Mouse (Mus musculus) thymus, postnatal 4 days (tissue): ENCODE data around the gene Suclg2.

Source experiments
- DNase-seq: peaks from one replicate; pipeline ENCODE4 v3.0.0; 2021

Gene Suclg2

DNA sequence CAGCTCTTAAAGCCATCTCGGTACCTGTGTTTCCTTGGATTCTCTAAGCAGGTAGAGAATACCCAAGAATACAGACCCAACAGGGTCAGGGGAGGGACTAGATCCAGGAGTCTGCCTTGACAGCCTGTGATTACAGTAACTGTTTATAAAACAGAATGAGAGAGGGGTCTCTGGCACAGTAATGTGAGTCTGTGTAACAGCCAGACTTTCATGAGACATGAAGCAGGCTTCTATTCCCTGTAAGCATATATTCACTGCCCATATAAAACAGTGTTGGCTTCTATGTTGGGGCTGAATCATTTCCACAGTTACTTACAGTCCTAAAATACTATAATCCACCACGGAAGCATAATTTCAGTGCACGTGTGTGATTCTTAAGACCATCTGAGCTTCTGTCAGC lies 19.3 kb downstream of the Suclg2 start:
- no peak for DNase-seq

DNA sequence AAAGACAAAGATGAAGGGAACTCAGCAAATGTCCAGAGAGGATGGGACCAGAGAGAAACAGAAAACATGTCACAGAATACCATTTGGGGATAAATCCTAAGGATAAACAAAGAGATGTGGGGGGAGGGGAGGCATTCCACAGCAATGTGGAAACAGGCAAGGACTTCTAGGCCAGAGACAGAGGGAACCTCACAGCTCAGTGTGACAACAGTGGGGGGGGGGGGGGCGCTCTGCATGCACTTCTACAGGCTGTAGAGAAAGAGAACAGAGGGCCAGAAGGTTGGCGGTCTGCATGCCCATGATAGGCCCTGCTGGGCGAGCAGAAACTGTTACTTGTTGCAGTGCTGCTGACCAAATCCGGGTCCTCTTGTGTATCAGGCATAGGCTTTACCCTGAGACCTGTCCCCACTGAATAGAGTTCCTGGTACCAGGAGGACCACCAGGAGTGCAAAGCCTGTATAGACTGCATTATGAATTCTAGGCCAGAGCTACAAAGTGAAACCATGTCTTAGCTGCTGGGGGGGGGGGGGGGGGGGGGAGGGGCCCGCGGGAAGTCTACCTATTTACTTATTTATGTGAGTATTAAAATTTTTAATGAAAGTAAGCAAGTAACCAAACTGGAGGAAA lies 20.0 kb downstream of the Suclg2 start:
- no peak for DNase-seq

DNA sequence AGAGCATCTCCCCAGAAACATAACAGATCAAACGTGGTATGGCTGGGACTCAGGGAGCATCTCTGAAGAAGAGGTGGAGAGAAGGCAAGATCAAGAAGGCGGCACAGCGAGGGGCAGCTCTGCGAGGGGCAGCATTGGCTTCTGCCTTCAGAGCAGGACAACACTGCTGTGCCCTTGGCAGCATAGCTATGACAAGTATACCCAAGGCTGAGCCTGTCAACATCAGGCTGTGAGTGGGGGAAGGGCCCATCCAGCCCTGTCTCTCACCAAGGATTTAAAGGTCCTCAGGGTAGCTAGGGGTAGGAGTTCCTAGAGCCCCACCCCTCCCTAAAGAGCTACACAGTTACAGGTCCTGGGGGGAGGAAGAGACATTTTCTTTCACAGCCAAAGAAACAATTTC lies 23.7 kb downstream of the Suclg2 start:
- no peak for DNase-seq

DNA sequence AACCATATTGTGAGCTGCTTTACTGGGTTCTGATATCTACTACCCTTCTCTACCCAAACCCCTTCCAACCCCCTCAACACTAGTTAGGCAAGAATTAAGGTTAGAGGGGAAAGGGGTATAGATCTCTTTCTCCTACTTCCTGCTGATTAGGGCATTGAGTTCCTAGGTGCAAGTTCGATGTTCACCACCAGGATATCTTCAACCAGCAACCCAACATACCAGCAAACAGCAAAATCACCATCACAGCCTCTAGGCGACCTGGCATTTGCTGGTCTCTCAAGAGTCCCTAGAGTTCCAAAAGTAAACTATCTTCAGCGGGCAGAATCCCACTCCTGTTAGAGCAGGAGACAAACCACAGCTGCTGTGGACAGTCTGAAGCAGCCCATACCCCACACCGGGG lies 33.4 kb downstream of the Suclg2 start:
- DNase-seq = no peak

DNA sequence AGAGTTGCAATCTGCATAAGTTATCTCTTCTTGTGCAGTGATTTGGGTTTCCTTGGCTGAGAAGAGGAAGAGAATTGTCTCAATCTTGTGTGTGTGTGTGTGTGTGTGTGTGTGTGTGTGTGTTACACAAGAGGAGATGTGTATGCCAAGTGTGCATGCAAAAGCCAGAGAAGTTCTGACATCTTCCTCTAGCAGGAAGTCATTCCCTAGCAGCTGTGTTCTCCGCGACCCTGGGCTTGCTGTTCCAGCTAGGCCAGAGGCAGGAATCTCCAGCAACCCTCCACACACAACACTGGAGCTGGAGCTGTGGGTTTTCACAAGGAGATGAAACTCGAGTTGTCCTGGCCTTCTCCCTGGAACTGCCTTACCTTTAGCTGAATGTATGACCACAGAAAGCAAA lies 38.9 kb downstream of the Suclg2 start:
- DNase-seq = no peak

DNA sequence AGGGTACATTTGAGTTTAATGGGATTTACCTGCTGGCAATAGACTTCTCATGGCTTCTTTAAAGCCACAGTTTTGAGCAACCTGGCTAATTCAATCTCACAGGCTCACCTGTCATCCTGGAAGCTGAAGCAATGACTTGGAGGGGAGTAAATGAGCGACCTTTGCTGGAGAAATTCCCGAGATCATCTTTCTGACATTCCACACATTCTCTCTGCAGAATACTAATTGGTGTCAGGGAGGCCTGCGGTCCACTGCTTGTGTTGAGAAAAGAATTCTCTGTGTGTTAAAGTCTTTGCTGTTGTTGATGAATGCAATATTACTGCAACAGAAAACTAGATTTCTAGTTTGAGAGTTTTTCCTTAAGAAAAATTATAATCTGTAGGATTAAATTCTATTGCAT lies 39.3 kb downstream of the Suclg2 start:
- DNase-seq = no peak

DNA sequence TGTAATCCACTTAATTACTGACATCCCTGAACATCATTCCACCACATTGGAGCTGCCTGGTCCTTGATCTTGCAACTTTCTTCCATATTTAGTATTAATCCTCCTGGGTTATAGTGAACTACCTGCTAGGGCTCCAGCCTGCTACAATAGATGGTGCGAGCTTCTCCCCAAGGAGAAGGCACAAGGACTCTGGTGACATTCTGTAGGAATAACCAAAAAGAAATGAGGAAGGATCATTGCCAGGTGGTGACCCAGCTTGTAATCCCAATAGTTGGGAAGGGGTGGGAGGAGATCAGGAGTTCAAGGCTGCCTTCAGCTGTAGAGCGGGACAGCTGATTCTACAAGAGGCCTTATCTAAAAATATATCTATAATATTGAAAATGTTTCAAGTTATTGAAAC lies 41.6 kb downstream of the Suclg2 start:
- no peak for DNase-seq

DNA sequence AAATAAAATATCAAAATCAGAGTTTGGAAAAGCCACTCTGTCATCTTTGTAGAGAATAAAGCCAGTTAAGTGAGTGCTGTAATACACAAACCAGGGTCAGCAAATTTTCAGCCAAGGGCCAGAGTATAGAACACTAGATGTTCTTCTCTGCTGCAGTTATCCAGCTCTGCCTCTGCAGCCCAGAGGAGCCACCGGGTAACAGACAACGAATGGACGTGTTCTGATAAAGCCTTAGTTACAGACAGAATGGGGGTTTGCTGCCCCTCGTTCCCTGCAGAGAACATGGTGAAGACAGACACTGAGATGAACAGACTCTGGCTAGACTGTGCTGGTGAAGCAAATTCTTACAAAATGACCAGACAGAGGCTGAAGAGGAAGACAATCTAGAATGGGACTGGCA lies 42.2 kb downstream of the Suclg2 start:
- DNase-seq = no peak

DNA sequence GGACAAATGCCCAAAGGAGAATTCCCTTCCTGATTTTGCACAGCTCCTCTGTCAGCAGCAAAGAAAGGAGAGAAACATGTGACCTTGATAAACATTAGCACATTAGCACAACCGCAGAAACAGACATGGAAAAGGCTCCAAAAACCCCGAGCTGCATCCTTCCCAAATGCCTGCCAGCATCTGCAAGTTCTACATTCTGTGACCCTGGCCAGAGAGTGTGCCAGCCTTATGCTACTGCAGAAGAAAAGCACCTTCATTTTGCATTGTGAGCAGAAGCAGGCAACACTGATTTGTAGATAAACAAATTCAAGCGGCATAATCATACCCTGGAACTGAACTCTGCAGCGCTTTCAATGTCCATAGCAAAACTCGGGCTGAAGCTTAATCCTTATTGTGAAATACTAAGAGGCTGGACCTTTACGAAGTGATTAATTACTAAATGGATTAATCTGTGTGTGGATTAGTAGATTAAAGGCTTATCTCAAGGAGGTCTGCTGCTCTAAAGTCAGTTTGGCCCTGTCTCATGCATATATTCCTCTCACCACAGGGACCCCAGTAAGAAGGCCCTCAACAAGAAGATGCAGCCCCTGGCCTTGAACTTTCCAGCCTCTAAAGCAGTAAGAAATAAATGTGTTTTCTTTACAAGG lies 43.4 kb downstream of the Suclg2 start:
- no peak for DNase-seq

DNA sequence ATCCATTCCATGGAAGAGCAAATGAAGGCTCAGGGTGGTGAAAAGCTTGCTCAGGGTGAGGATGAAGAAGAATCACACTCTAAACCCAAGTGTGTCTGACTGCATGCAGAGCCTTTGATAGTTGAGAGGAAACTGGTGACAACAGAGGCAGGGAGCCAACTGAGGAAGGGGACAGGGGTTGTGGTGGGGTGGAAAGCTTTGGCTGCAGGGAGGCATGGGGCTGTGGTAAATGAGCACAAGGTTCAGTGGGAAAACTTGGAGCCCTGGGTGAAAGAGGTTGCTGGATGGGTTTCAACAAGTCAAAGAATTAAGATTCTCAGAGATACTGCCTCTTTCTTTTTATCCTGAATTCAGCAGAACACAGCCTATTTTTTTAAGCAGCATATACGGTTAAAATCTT lies 43.9 kb downstream of the Suclg2 start:
- no peak for DNase-seq

DNA sequence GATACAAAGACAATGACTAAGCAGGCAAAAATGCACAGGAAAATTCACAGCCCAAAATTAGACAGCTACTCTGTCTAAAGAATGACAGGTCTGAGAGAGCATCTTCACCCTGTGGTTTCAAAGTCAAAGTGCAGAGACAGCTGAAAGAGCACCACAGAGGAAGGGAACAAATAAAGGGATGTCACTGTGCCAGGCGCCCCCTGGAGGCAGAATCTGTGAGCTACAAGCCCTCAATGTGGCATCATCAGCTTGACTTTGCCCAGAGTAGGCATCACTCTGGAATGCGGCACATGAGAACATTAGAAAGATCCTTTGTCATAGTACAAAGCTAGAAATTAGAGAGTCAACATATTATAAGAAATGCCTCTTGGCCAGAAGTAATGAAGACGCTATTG lies 49.3 kb downstream of the Suclg2 start:
- peak; percentile 82 for DNase-seq

DNA sequence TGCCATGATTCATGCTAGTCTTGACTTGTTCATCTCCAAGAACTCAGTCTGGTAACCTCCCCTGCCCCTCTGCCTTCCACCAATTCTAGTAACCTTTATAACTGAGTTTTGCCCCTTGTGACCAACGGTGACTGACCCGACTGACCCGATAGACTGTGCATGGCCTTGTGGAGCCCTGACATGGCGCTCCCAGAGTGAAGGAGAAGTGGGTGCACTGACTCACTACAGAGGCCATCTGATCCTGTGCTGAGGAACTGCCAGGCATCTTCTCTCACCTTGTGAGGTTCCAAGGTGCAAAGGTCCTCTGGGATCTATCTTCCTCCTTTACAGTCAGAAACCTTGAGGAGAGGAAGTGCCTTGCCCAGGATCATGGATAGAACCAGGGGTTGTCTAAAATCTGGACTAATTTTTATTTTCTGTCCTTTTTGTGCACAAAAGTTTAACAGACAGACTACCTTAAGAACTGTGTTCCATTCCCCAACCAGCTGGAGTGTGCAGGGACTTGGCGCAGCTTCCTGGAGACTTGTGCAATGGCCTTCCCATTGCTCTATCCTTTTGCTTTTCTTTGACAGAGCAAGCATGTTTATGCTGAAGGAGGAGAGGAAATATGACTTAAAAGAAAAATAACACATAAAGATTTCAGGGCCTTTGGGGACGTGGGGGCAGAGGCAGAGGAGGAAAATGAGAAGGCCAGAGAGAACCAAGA lies 49.8 kb downstream of the Suclg2 start:
- DNase-seq = no peak

DNA sequence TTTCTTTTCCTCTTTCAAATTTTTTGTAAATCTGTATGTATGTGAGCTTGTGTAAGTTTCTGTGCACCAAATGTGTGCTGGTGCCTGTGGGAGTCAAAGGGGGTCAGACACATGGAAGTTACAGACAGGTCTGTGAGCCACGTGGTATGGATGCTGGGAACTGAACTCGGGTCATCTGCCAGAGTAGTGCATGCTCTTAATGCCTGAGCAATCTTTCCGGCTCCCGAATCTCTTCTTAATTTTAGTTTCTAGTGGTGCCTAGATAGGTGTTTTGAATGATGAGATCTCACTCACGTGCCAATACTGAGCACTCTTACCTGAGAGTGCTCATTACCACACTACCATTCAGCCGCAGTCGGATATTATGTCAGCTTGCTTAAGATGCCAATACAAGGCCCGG lies 60.9 kb downstream of the Suclg2 start:
- no peak for DNase-seq

DNA sequence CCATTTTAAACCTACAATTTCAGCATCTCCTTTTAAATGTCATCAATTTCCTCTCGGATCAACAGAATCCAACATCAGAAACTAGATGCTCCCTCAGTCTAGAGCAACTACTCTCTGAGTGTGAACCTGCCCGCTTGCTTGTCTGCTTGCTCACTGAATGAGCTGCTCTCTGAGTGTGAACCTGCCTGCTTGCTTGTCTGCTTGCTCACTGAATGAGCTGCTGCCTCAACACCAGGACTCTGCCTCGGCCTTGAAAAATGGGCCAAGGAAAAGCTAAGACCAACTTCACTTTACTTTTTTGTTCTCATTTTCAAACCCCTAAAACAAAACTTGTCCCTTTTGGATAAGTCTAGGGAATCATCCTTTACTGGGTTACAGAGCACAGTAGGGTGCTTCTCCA lies 64.9 kb downstream of the Suclg2 start:
- no peak for DNase-seq

DNA sequence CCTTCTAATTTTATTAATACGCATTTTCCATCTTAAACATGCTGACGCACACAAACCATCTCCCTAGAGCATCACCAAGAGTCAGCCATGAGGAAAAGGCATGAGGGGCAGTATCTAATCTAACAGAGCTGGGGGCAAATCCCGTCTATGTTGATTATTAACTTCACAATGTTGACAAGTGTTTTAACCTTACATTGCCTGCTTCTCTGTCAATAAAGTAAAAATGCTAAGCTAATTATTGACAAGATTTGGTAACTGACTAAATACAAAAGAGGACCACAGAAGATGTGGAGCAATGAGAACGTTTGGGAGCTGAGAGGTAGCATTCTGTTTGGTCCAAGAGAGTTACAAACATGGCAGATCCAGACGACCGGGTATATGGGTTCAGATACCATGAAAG lies 65.8 kb downstream of the Suclg2 start:
- no peak for DNase-seq

DNA sequence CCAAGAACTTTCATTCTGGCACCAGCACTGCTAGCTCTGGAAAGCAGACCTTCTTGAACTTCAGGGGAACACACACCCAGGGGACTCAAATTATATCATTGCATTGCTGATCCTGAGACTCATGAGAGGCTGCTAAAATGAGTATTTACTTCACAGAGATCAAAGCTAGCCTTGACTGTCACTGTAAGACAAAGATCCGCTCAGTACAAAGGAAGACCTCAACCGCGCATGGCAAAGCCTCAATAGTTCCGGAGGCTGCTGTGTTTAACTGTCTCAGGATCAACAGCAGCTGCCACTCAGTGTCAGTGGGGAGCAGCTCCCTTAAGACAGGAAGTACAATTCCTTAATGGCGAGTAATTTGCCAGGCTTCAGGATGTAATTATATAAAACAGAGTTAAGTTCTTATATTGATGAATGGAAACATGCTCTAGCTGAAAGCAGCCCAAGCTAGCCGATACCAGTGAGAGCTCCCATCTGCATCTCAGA lies 67.2 kb downstream of the Suclg2 start:
- peak; percentile 26 for DNase-seq

DNA sequence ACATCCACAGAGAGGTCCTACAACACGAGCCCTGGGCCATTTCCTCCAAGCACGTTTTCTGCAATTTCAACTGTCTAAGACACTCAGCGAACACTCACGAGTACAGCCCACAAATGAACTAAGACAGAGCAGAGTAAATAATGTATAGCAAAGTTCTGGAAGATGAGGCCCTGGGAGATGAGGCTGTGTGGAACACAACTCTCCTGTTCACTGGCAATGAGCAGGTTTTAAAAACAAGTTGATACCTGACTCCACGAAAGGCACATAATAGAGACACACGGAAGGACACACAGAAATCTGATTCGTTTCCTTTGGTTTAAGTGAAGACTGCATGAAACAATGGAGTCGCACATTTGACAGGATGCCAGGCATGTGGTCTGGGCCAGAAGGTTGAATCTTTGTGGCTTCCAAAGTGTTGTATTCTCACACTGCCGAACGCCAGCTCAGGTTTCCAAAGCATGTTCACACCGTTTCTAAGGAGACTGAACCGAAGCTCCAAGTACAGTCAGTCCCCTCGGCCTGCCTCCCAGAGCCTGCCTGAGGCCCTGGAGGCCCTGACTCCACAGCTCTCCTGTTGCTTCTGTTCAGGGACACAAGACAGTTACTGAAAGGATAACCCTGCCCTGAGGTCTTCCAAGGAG lies 68.4 kb downstream of the Suclg2 start:
- no peak for DNase-seq

DNA sequence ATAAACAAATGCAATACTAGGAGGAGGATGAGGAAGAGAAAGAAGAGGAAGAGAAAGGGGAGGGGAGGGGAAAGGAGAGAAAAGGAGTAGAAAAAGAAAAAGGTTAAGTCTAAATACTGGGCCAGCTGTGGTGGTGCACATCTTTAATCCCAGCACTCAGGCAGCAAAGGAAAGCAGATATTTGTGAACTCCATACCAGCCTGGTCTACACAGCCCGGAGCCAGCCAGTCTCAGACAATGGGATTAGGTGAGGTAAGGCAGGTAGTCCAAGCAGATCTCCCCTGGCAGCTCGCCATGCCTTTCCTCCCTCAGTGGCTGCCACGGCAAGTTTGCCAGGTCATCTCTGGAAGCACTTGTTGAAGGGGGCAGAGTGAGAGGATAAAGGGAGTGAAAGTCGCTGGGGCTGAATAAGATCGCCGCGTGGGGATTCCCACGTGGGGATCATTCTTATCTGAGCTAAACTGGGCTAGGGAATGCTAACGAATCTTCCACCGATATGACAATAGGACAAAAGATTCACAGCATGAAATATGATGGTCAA lies 69.4 kb downstream of the Suclg2 start:
- no peak for DNase-seq

DNA sequence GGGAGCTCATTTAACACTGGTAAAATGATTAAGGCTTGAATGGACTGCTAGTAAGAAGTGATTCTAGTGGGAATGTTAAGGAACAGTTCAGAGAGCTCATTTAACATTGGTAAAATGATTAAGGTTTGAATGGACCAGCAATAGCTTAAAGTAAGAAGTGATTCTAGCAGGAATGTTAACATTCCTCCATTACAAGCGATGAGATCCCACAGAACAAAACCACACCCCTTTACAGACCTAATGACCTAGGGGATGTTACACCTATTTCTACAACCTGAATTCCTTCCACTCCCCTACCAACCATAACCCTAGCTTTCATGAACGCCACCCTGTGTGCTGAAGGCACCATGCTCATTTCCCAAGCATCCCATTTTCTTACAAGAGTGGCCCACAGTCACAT lies 81.2 kb downstream of the Suclg2 start:
- no peak for DNase-seq

DNA sequence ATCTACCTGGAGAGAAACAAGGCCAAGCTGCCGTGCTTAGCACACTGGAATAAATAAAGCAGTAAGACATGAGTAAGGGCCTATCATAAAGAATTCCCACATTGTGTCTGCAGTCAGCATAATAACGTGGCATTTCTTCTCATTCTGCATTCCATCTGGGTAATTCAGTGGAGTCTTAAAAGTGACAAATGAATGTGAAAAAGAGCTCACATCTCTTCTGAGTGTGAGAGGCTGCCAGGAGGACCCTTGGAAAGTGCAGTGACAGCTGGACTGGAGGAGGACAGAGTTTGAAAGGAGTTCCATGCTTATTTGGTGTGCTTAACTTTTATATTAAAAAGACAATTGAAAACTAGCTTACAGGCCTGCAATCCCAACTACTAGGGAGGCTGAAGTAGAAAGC lies 83.2 kb downstream of the Suclg2 start:
- DNase-seq = no peak

DNA sequence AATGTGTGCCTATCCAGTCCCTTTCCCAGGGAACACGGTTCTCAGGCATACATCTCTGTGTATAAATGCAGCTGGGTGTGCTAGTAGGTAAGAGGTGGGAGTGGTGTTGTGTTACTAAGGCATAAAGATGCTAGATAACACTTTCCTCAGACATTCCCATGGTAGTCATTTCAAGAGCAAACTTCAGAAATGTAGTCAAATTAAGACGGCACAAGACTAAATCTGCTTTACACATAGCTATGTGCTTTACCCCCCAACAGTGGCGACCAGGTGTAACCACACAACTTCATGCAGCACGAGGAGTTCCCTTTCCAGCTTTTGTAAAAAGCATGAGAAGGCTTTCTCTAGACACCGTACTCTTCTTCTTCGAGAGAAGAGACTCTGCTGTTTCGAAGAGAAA lies 89.5 kb downstream of the Suclg2 start:
- DNase-seq = no peak

DNA sequence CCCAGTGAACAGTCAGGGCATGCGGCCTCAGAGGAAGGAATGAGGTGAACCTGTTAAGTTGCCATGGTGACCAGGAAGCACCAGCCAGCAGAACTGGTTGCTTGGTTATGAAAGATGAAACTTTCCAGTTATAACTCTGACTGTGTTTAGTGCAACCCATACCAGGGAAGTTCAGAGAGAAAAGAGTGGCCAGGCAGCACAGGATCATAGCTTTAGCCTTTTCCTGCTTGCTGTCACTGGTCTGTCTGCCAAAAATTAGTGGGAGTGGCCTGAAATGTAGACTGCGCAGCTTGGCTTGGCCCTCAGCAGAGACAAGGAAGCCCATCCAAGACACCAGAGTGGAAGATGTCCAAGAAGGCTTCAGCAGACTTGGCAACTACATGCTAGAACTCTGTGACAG lies 96.8 kb downstream of the Suclg2 start:
- DNase-seq = no peak

DNA sequence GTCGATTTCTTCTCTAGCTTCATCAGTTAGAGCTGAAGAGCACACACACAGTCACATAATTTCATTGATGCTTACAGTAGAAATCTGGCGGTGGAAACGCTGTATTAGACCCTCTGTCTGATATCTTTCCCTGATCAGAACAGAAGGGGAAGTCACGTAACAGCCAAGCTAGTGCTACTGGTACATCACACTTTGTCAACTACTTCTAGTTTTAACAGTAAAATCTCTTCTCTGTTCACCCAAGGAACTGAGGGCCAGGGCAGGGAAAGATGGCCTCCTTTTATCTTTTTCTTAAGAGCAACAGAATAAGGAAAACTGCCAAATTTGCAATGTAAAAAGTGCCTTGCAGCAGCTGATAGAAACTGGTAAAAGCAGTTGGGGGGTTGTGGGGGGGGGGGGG lies 97.8 kb downstream of the Suclg2 start:
- no peak for DNase-seq

DNA sequence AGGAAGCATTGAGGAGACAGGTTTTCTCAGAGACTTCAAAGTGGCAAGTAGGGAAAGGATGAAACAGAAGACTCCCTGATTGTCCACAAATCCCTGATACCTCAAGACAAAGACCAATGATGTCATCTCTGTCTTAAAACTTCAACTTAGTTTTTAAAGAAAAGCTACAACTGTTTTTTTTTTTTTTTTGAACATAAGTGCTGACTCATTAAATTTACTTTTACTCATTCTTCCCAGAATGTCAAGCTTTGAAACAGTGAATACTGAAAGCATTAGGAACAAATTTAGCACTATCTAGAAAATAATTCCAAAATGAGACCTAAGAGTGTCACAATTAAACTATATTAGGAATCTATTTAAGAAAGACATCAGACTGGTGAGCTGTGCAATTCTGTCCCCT lies 98.8 kb downstream of the Suclg2 start:
- DNase-seq = no peak
